Mouse (Mus musculus) lung, embryonic 16.5 days (tissue): Measurements from ENCODE around the gene Col18a1. TPM values are rescaled to one million over a fixed set of nuclear protein-coding genes. Genes with fewer than 3 reads are reported as not detected.

Experiments used
- ATAC-seq: fragments of 200-750 bp; cut with Nextera tagmentation; 2 replicates; pipeline ENCODE4 v1.8.0; 2017; ENCODE audit warnings: low read depth, mild to moderate bottlenecking, moderate library complexity
- H3K27ac ChIP-seq: fragments of 300-500 bp; sonication (generic); 2 replicates; pipeline ENCODE4 v1.5.1; 2014; ENCODE audit warnings: mild to moderate bottlenecking, control low read depth, low read length
- H3K27me3 ChIP-seq: fragments of 300-500 bp; sonication (generic); 2 replicates; pipeline ENCODE4 v1.6.1; 2014; ENCODE audit warnings: low read depth, low read length, mixed read lengths; ENCODE audit not compliant: control insufficient read depth, insufficient read depth
- H3K36me3 ChIP-seq: fragments of 300-500 bp; sonication (generic); 2 replicates; pipeline ENCODE4 v1.6.1; 2014; ENCODE audit warnings: low read length; ENCODE audit not compliant: control insufficient read depth, insufficient read depth
- H3K4me1 ChIP-seq: fragments of 300-500 bp; sonication (generic); replicated peaks from 2 replicates; pipeline ENCODE4 v1.6.1; 2014; ENCODE audit warnings: low read length, mixed read lengths; ENCODE audit not compliant: control insufficient read depth, insufficient read depth
- H3K4me2 ChIP-seq: fragments of 300-500 bp; sonication (generic); 2 replicates; pipeline ENCODE4 v1.6.1; 2014; ENCODE audit warnings: low read depth, low read length, control low read depth
- H3K4me3 ChIP-seq: fragments of 300-500 bp; sonication (generic); 2 replicates; pipeline ENCODE4 v1.5.1; 2014; ENCODE audit warnings: mild to moderate bottlenecking, low read length, control low read depth
- H3K9ac ChIP-seq: fragments of 300-500 bp; sonication (generic); 2 replicates; pipeline ENCODE4 v1.6.1; 2014; ENCODE audit warnings: low read length, control low read depth
- H3K9me3 ChIP-seq: fragments of 300-500 bp; sonication (generic); 2 replicates; pipeline ENCODE4 v1.6.1; 2016; ENCODE audit warnings: low read length; ENCODE audit not compliant: control insufficient read depth
- WGBS: fragments of 180-500 bp; shearing (Covaris S2); extraction: QIAGEN DNeasy Blood & Tissue Kit; methylation state at CpG from one replicate; pipeline ENCODE4 v1.1.7; 2014; 5-methylcytosine and 5-hydroxymethylcytosine counted together
- polyA plus RNA-seq: library from polyadenylated mRNA; unstranded; fragments of >200 nt; fragmentation: Nextera tagmentation; extraction: Ambion mirVana; gene quantifications from 2 replicates; pipeline ENCODE4 v1.2.1, GENCODE M21; 2015

Col18a1 gene
- polyA plus RNA-seq, 1 experiment from 2014 or later: 315 TPM

DNA sequence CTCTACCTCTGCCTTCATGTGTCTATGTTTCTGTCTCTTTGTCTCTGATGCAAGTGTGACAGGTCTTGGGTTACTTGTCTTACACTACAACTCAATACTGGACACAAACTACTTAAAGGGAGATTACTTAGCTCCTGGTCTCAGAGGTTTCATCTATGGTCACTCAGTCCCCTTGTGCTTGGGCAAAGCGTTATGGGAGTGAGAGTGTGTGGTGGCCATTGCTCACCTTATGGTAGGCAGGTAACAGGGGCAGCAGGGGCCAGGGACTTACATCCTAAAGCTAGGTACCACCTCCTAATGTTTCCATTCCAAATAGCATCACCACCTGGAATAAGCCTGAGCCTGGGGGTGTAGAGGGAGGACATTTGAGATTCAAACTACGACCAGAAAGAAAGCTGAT, 39.8 kb upstream of the Col18a1 start:
- Histone ChIP-seq H3K4me3 (no peak overlapping the region), H3K4me1 (peaks cover 25% of the 10 kb centered on the region), H3K36me3 (no peaks in the 10 kb centered on the region), H3K9ac (no peak overlapping the region), H3K4me2 (no peak overlapping the region), H3K27ac (peak overlapping the region; percentile 75), H3K9me3 (no peaks in the 10 kb centered on the region), H3K27me3 (no peaks in the 10 kb centered on the region)
- no peak for ATAC-seq
- WGBS: 83% methylated on average over 2 of the region's 2 CpGs

DNA sequence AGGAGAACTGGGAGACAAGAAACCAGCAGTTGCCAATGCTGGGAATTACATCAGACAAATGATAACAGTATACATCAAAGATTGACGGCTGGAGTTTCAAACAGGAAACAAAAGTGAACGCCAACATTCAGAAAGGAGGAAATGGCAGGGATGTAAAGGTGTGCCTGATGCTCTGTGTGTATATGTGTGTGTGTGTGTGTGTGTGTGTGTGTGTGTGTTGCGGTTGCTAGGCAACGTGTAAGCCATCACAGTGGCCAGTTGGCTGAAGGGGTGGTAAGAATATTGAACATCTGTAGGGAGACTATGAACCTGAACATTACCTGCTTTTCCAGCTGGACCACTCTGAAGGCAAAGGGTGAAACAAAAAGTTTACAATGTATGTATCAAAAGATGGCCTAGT, 37.6 kb upstream of the Col18a1 start:
- H3K27ac ChIP-seq: no peak overlapping the region
- peaks cover 14% of the 10 kb centered on the region for H3K4me1 ChIP-seq
- H3K9ac ChIP-seq: no peak overlapping the region
- no peak overlapping the region for H3K4me2 ChIP-seq
- no peak overlapping the region for H3K4me3 ChIP-seq
- WGBS: 61% methylated on average over 4 of the region's 4 CpGs
- no peaks in the 10 kb centered on the region for H3K36me3 ChIP-seq
- ATAC-seq: no peak
- no peaks in the 10 kb centered on the region for H3K9me3 ChIP-seq
- H3K27me3 ChIP-seq: no peaks in the 10 kb centered on the region

DNA sequence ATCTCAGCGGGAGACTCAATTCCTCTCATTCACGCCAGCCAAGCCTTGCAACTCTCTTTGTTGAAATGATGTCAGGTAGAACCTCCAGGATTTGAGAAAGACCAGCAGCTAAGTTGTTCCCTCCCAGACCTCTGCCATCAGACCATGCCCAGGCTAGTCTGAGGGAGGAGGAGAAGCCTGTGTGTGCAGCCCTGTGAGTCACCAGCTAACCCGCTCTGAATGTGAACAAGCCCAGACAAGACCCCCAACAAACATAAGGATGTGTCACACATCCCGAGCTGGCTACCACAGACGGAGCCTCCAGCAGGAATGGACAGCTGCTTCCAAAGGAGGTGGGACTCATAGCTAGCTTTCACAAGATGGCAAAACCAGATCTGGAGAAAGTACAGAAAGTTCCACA, 35.6 kb upstream of the Col18a1 start:
- H3K27me3 ChIP-seq: no peaks in the 10 kb centered on the region

DNA sequence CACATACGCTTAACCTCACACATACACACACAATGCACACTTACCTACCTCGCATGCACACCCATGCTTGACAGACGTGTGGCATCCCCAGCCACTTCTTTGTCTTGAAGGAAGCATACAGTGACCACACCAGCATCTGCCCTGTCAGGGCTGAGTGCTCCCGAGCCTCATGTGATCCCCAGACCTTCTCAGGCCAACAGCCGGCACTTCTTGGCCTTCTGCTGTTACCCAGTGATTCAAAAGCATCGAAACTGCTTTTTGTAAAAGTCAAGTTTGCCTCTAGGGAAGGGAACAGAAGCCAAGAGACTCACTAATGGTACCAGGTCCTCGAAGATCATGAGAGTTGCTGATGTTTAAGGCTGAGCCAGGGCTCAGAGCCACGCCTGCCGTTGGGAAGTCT, 33.9 kb upstream of the Col18a1 start:
- Histone ChIP-seq H3K36me3 (no peaks in the 10 kb centered on the region), H3K4me3 (no peak overlapping the region), H3K4me1 (0 out of 2 replicates have a peak, but pooled peaks cover 2% of the 10 kb centered on the region), H3K9me3 (no peaks in the 10 kb centered on the region), H3K27ac (no peak overlapping the region), H3K9ac (no peak overlapping the region), H3K27me3 (no peaks in the 10 kb centered on the region), H3K4me2 (no peak overlapping the region)
- 81% methylated on average over 9 of the region's 9 CpGs for WGBS
- no peak for ATAC-seq

More for the DNA sequence above, 35.6 kb upstream of the Col18a1 start:
- Histone ChIP-seq H3K9ac (no peak overlapping the region), H3K36me3 (no peaks in the 10 kb centered on the region), H3K27ac (no peak overlapping the region), H3K4me2 (no peak overlapping the region), H3K9me3 (no peaks in the 10 kb centered on the region), H3K4me3 (no peak overlapping the region), H3K4me1 (peaks cover 10% of the 10 kb centered on the region)
- 74% methylated on average over 5 of the region's 5 CpGs for WGBS
- no peak for ATAC-seq

DNA sequence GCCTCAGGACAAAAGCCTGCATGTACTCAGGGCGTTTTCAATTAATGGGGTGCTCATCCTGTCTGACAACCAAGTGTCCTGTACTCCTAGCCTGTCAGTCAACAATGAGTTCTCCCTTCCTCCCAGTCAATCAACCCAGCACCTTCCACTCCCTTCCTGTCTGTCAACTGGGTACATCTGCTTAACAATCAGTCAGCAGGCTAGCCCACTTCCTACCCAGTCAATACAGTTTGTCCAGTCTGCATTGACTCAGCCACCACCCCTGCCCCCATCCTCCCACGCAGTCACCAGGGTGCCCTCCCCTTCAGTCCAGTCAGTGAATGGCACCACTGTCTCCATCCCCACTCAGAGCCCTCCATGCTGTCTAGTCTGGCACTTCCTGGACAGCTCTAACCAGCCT, 32.9 kb upstream of the Col18a1 start:
- Histone ChIP-seq H3K27me3 (no peaks in the 10 kb centered on the region), H3K9me3 (no peaks in the 10 kb centered on the region), H3K4me2 (no peak overlapping the region), H3K27ac (no peak overlapping the region), H3K36me3 (no peaks in the 10 kb centered on the region), H3K4me1 (no peaks in the 10 kb centered on the region), H3K4me3 (no peak overlapping the region), H3K9ac (no peak overlapping the region)
- no peak for ATAC-seq
- WGBS: 62% methylated on average over 2 of the region's 2 CpGs

DNA sequence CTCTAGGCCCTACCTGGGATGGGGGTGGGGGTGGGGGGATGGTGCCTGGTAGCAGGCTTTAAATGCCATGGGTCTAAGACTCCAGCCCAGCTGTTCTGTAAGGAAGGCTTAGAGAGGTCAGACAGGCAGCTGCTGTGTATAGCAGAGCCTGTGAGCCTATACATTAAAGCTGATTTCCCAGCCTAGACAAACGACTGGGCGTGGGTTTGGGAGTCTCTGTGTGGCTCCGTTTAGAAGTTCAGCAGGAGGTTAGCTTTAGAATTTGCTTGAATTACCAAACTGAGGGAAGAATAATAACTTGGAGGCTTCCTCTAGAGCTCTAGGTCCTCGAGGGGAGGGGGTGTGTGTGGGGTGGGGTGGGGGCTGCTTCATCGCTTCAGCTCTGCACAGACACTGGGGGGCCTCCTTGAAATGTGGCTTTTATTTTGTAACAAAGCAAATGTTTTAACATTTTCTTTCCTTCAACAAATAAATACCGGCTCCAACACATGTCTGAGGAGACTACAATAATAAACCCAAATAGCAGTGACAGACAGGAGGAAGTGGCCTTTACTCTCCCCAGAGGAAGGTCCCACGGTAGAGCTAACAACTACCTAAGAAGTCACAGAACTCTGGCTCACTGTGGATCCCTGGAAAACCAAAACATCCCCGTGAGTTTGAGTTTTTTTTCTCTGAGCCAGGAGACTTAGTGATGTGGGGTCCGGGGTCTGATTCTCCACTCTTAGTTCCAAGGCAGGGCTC, 31.3 kb upstream of the Col18a1 start:
- no peak overlapping the region for H3K4me2 ChIP-seq
- WGBS: 22% methylated on average over 9 of the region's 9 CpGs
- H3K4me3 ChIP-seq: no peak overlapping the region
- ATAC-seq: no peak
- H3K36me3 ChIP-seq: no peaks in the 10 kb centered on the region
- H3K27ac ChIP-seq: peak overlapping the region; percentile 18; the same call in 1 of the 2 replicates
- H3K4me1 ChIP-seq: no peaks in the 10 kb centered on the region
- no peaks in the 10 kb centered on the region for H3K27me3 ChIP-seq
- no peaks in the 10 kb centered on the region for H3K9me3 ChIP-seq
- no peak overlapping the region for H3K9ac ChIP-seq

DNA sequence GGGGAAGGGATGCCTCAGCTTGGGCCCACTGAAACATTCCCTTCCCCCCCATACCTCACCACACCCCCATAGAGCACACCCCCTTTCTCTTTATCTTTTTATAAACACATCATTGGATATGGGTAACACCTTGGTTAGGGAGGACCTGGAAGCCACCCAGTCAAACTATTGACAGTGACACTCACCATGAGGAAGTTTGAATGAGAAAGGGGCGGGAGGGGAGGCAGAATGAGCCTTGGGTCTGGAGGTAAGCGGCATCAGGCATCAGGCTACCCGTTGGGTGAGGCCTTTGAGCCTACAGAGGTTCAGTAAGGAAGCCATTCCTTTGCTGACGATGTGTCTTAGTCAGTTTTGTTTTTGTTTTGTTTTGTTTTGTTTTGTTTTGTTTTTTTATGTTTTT, 30.3 kb upstream of the Col18a1 start:
- ATAC-seq: no peak
- WGBS: 75% methylated on average over 4 of the region's 4 CpGs

DNA sequence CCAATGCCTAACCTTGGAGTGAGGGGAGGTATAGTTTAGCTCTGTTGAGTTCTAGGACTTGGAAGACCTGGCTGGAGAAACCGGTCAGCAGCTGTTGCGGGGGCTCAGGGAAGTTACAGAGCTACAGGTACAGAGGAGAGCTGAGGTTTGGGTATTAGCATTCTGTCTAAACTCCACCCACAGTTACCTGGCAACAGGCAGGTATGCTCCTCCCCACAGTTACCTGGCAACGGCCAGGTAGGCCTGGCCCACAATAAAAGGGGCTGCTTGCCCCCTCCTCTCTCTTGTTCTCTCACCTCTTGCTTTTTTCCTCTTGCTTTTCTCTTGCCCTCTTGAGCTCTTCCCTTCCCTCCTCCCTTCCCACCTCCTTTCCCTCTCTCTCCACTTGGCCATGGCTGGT, 29.8 kb upstream of the Col18a1 start:
- ATAC-seq: 0 out of 2 replicates have a peak, but pooled peaks have one; percentile 35

More for the DNA sequence above, 30.3 kb upstream of the Col18a1 start:
- Histone ChIP-seq H3K4me3 (no peak overlapping the region), H3K9me3 (no peaks in the 10 kb centered on the region), H3K27me3 (no peaks in the 10 kb centered on the region), H3K9ac (no peak overlapping the region), H3K4me1 (no peaks in the 10 kb centered on the region; the same call in 1 of the 2 replicates), H3K27ac (no peak overlapping the region), H3K36me3 (no peaks in the 10 kb centered on the region), H3K4me2 (no peak overlapping the region)

DNA sequence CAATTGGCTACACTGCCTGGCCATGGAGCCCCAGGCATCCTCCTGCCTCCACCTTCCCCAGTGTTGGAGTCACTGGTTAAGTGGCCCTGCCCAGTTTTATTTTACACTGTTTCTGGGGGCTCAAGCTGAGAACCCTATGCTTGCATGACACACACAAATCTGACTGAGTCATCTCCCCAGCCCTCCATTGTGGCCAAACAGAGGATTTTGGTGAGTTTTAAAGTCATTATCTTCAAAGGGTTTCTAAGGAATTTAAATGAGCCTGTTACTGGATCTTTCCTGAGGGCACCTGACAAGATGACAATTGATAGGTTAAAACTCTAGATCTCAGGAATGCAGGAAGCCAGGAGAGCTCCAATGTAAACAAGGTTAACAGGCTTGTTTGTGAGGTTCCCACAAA, 27.1 kb upstream of the Col18a1 start:
- Histone ChIP-seq H3K4me1 (peaks cover 9% of the 10 kb centered on the region), H3K4me3 (no peak overlapping the region), H3K9ac (no peak overlapping the region), H3K27me3 (no peaks in the 10 kb centered on the region), H3K9me3 (no peaks in the 10 kb centered on the region), H3K4me2 (no peak overlapping the region), H3K36me3 (no peaks in the 10 kb centered on the region), H3K27ac (no peak overlapping the region)
- no peak for ATAC-seq

More for the DNA sequence above, 29.8 kb upstream of the Col18a1 start:
- Histone ChIP-seq H3K27ac (no peak overlapping the region), H3K9me3 (no peaks in the 10 kb centered on the region), H3K4me2 (no peak overlapping the region), H3K27me3 (no peaks in the 10 kb centered on the region), H3K36me3 (no peaks in the 10 kb centered on the region), H3K4me1 (peaks cover 3% of the 10 kb centered on the region), H3K9ac (no peak overlapping the region), H3K4me3 (no peak overlapping the region)
- 66% methylated on average over 3 of the region's 3 CpGs for WGBS
